Mouse (Mus musculus): ENCODE measurements around the gene Mex3a. TPM values are rescaled to one million over a fixed set of nuclear protein-coding genes. Genes with fewer than 3 reads are reported as not detected.
A peak's percentile ranks its signal among the peaks of the same experiment; 100 is the strongest.

Mex3a gene
- polyA plus RNA-seq, 1 experiment, result 4.7 TPM

- DNase-seq (ENCODE audit: extremely low spot score in 1 of 2, low spot score in 1 of 2), result no peak
Measured at GRCm38 (mm10) chr3:88503881-88504746, 28.1 kb upstream of the Mex3a start.

- DNase-seq (ENCODE audit: extremely low spot score in 1 of 2, low spot score in 1 of 2), result no peak
Measured at GRCm38 (mm10) chr3:88505081-88505480, 27.1 kb upstream of the Mex3a start.

GRCm38 (mm10) chr3:88505765-88506164, 26.4 kb upstream of the Mex3a start:
- no peak for DNase-seq (ENCODE audit: extremely low spot score in 1 of 2, low spot score in 1 of 2)

GRCm38 (mm10) chr3:88509250-88509649, 22.9 kb upstream of the Mex3a start:
- no peak for DNase-seq (ENCODE audit: extremely low spot score in 1 of 2, low spot score in 1 of 2)

GRCm38 (mm10) chr3:88509692-88510420, 22.3 kb upstream of the Mex3a start, which contains the start of gene Lmna:
Gene Lmna (minus strand): TSS chr3:88509956.
- peak; percentile 88 to 92 for DNase-seq (ENCODE audit: extremely low spot score in 1 of 2, low spot score in 1 of 2)

- DNase-seq (ENCODE audit: extremely low spot score in 1 of 2, low spot score in 1 of 2), result no peak
Measured at GRCm38 (mm10) chr3:88510421-88511289, 21.5 kb upstream of the Mex3a start.

GRCm38 (mm10) chr3:88511559-88511958, 20.6 kb upstream of the Mex3a start:
- no peak for DNase-seq (ENCODE audit: extremely low spot score in 1 of 2, low spot score in 1 of 2)

- DNase-seq (ENCODE audit: extremely low spot score in 1 of 2, low spot score in 1 of 2), result no peak
Measured at GRCm38 (mm10) chr3:88512141-88512895, 19.9 kb upstream of the Mex3a start.

GRCm38 (mm10) chr3:88512896-88513545, 19.2 kb upstream of the Mex3a start:
- DNase-seq (ENCODE audit: extremely low spot score in 1 of 2, low spot score in 1 of 2), result no peak

- no peak for DNase-seq (ENCODE audit: extremely low spot score in 1 of 2, low spot score in 1 of 2)
Measured at GRCm38 (mm10) chr3:88513546-88514115, 18.6 kb upstream of the Mex3a start.

- no peak for DNase-seq (ENCODE audit: extremely low spot score in 1 of 2, low spot score in 1 of 2)
Measured at GRCm38 (mm10) chr3:88514231-88515094, 17.7 kb upstream of the Mex3a start.

- no peak for DNase-seq (ENCODE audit: extremely low spot score in 1 of 2, low spot score in 1 of 2)
Measured at GRCm38 (mm10) chr3:88515095-88515386, 17.2 kb upstream of the Mex3a start.

GRCm38 (mm10) chr3:88516407-88516806, 15.8 kb upstream of the Mex3a start:
- DNase-seq (ENCODE audit: extremely low spot score in 1 of 2, low spot score in 1 of 2), result no peak

- no peak for DNase-seq (ENCODE audit: extremely low spot score in 1 of 2, low spot score in 1 of 2)
Measured at GRCm38 (mm10) chr3:88518411-88518810, 13.8 kb upstream of the Mex3a start.

GRCm38 (mm10) chr3:88520078-88520477, 12.1 kb upstream of the Mex3a start:
- DNase-seq (ENCODE audit: extremely low spot score in 1 of 2, low spot score in 1 of 2), result no peak

GRCm38 (mm10) chr3:88521156-88521555, 11.0 kb upstream of the Mex3a start:
- no peak for DNase-seq (ENCODE audit: extremely low spot score in 1 of 2, low spot score in 1 of 2)

- peak in 1 of 2 experiments; percentile 81 for DNase-seq (ENCODE audit: extremely low spot score in 1 of 2, low spot score in 1 of 2)
Measured at GRCm38 (mm10) chr3:88521803-88522331, 10.3 kb upstream of the Mex3a start.

- DNase-seq (ENCODE audit: extremely low spot score in 1 of 2, low spot score in 1 of 2), result no peak
Measured at GRCm38 (mm10) chr3:88523027-88523426, 9.2 kb upstream of the Mex3a start.
